Mouse (Mus musculus) kidney, adult 2 months (tissue): ENCODE data around the gene Blvrb. TPM values are rescaled to one million over a fixed set of nuclear protein-coding genes. Genes with fewer than 3 reads are reported as not detected.

Source experiments
- DNase-seq: peaks from one replicate; pipeline ENCODE4 v3.0.0; 2021
- H3K27ac ChIP-seq: fragments of 200-500 bp; 2 replicates; pipeline ENCODE4 v1.5.1; 2012; ENCODE audit warnings: low read depth, low read length, control low read depth, inconsistent platforms; ENCODE audit not compliant: insufficient read depth
- H3K27me3 ChIP-seq: fragments of 200-500 bp; replicated peaks from 2 replicates; pipeline ENCODE4 v1.6.1; 2012; ENCODE audit warnings: mild to moderate bottlenecking, moderate library complexity, low read length, inconsistent platforms; ENCODE audit not compliant: control insufficient read depth, insufficient read depth
- H3K36me3 ChIP-seq: fragments of 200-500 bp; 2 replicates; pipeline ENCODE4 v1.6.1; 2012; ENCODE audit warnings: mild to moderate bottlenecking, moderate library complexity, low read length, inconsistent platforms; ENCODE audit not compliant: control insufficient read depth, insufficient read depth
- H3K4me1 ChIP-seq: fragments of 200-500 bp; 2 replicates; pipeline ENCODE4 v1.6.1; 2011; ENCODE audit warnings: low read length; ENCODE audit not compliant: control insufficient read depth, insufficient read depth
- H3K4me3 ChIP-seq: fragments of 200-500 bp; 2 replicates; pipeline ENCODE4 v1.5.1; 2011; ENCODE audit warnings: mild to moderate bottlenecking, low read depth, low read length, control low read depth; ENCODE audit not compliant: insufficient read depth
- CTCF ChIP-seq: fragments of 200-500 bp; conservative IDR thresholded peaks from 2 replicates; pipeline ENCODE4 v1.5.1; 2011; ENCODE audit warnings: low read depth, mild to moderate bottlenecking, control low read depth, low read length, moderate library complexity, mixed read lengths; ENCODE audit not compliant: insufficient read depth, insufficient read length
- POLR2A ChIP-seq: fragments of 200-500 bp; IDR thresholded peaks from one replicate; pipeline ENCODE4 v1.6.1; 2011; ENCODE audit warnings: low read depth, low read length, control low read depth
- WGBS: fragments of 180-500 bp; shearing (Covaris S2); methylation state at CpG from one replicate; pipeline ENCODE4 v1.1.7; 2018; 5-methylcytosine and 5-hydroxymethylcytosine counted together
- polyA plus RNA-seq: library from polyadenylated mRNA; depleted of rRNA; stranded (reverse); fragments of >200 nt; gene quantifications from 2 replicates; pipeline ENCODE4 v1.2.3, GENCODE M21; 2012; rRNA removed

Blvrb gene
- 47.1 and 47.8 TPM in 2 replicates for polyA plus RNA-seq

DNA sequence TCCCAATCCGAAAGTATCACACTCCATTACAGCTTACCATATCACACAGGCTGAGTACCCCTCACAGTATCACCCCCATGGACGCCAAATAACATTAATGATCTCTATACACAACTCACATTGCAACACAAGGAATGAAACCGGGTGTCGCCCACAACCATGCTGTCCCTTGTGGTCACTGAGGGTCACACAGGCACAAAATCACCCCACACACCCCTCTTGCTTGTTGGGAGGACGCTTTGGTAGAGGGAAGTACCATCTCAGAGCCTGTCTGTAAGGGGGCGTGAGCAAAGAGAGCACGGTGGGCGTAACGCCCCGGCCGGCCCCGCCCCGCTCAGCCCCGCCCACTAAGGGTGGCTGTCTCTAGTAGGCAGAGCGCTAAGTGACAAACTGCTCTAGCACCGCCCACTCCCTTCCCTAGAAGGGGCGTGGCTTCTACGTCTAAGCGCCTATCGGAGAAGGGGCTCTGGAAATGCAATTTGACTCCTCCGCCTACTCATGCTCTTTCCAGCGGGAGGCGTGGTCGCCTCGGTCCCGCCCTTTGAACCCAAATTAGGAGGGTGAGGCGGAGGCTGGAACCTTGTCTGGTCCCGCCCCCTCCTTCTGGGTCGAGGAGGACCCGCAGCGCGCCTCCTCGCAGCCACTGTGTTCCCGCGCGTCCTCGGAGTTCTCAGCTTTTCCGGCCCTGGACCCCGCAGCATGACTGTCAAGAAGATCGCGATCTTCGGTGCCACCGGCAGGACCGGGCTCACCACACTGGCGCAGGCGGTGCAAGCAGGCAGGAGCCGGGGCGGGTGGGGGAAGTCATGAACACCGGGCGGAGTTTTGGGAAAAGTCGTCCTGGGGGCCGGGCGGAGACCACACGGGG, at the start of gene Blvrb, which contains the start of gene Sptbn4:
Gene Blvrb (plus strand): TSS at position 560 of the 868 bp plus-strand sequence.
Gene Sptbn4 (minus strand): TSS at position 268 of the 868 bp plus-strand sequence.
- 2% methylated on average over 54 of the region's 54 CpGs for WGBS
- H3K27ac ChIP-seq = no peak within 1 kb of the TSS
- peak; percentile 43 for TF ChIP-seq POLR2A
- TF ChIP-seq CTCF = peak; percentile 29; the same call in 1 of the 2 replicates
- no peaks in the 10 kb centered on the region for H3K36me3 ChIP-seq
- DNase-seq = peak; percentile 99
- H3K4me3 ChIP-seq = peak within 1 kb of the TSS; percentile 69
- H3K4me1 ChIP-seq = no peaks in the 10 kb centered on the region; the same call in 1 of the 2 replicates
- H3K27me3 ChIP-seq = no peaks in the 10 kb centered on the region

GRCm38 (mm10) chr7:27400545-27400944, 47.2 kb upstream of the Blvrb start:
- 73% methylated on average over 7 of the region's 7 CpGs for WGBS
- H3K4me1 ChIP-seq = no peaks in the 10 kb centered on the region
- H3K36me3 ChIP-seq = no peaks in the 10 kb centered on the region
- no peak for TF ChIP-seq POLR2A
- TF ChIP-seq CTCF = no peak
- 0 out of 2 replicates have a peak, but pooled peaks cover 1% of the 10 kb centered on the region for H3K27me3 ChIP-seq
- H3K4me3 ChIP-seq = no peak overlapping the region
- DNase-seq = no peak
- no peak overlapping the region for H3K27ac ChIP-seq

- 14% methylated on average over 16 of the region's 16 CpGs for whole genome bisulfite sequencing
- H3K27me3 ChIP-seq = 0 out of 2 replicates have a peak, but pooled peaks cover 1% of the 10 kb centered on the region
- no peaks in the 10 kb centered on the region for H3K36me3 ChIP-seq
- no peak overlapping the region for H3K27ac ChIP-seq
- peak; percentile 57 for DNase-seq
- H3K4me1 ChIP-seq = no peaks in the 10 kb centered on the region
- H3K4me3 ChIP-seq = no peak overlapping the region
- peak; percentile 74 for TF ChIP-seq CTCF
- no peak for TF ChIP-seq POLR2A
These were observed 45.1 kb upstream of the Blvrb start for GRCm38 (mm10) chr7:27402675-27403074.

DNA sequence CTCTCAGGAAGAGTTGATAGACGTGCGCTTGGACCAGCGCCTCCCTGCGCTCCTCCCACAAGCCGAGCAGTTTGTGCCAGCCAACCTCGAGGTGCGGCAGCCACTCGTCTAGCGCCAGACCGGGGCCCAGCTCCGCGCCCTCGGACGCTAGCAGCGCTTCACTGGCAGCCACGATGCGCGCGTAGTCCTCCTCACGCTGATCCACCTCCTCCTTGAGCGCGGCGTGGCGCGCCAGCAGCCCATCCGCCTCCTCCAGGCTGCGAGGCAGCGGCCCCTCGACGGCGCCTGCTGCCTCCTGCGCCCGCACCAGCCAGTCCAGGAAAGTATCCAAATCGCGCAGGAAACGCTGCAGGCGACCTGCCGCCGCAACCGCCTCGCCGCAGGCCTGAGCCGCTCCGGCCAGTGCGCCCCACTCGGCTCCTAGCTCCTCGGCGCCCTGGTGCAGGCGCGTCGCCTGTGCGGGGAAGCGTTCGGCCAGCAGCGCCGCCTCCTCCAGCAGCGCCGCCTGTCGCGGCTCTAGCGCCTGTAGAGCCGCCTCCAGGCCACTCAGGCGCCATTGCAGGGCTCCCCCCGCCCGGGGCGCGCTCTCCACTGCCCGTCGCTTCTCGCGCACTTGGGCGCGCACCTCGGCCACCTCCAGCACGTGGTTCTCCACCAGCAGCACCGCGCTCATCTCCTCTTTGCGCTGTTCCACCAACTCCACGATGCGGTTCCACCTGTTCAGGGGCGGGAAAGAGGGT, 43.4 kb upstream of the Blvrb start:
- Histone ChIP-seq H3K27me3 (0 out of 2 replicates have a peak, but pooled peaks cover 1% of the 10 kb centered on the region), H3K4me1 (no peaks in the 10 kb centered on the region), H3K4me3 (no peak overlapping the region), H3K36me3 (no peaks in the 10 kb centered on the region), H3K27ac (no peak overlapping the region)
- TF ChIP-seq POLR2A (no peak), CTCF (no peak)
- no peak for DNase-seq
- 5% methylated on average over 81 of the region's 81 CpGs for WGBS

GRCm38 (mm10) chr7:27406481-27406880, 41.3 kb upstream of the Blvrb start:
- DNase-seq = no peak
- WGBS = 84% methylated on average over 7 of the region's 7 CpGs
- Histone ChIP-seq H3K4me3 (no peak overlapping the region), H3K27me3 (0 out of 2 replicates have a peak, but pooled peaks cover 1% of the 10 kb centered on the region), H3K4me1 (no peaks in the 10 kb centered on the region), H3K27ac (no peak overlapping the region), H3K36me3 (no peaks in the 10 kb centered on the region)
- TF ChIP-seq POLR2A (no peak), CTCF (no peak)

- no peaks in the 10 kb centered on the region for H3K36me3 ChIP-seq
- H3K27ac ChIP-seq = no peak overlapping the region
- H3K4me3 ChIP-seq = no peak overlapping the region
- no peaks in the 10 kb centered on the region for H3K4me1 ChIP-seq
- 59% methylated on average over 8 of the region's 8 CpGs for WGBS
- TF ChIP-seq CTCF (no peak), POLR2A (no peak)
- H3K27me3 ChIP-seq = 0 out of 2 replicates have a peak, but pooled peaks cover 1% of the 10 kb centered on the region
- DNase-seq = no peak
These were observed 40.0 kb upstream of the Blvrb start for GRCm38 (mm10) chr7:27407816-27408215.
